Mouse (Mus musculus): ENCODE results near the gene Car14.
"Not testable (repeated sequence)": the region's sequence is repeated elsewhere in the genome, so short reads cannot be mapped to it uniquely, and the experiment has no call there.

Car14 gene

DNA sequence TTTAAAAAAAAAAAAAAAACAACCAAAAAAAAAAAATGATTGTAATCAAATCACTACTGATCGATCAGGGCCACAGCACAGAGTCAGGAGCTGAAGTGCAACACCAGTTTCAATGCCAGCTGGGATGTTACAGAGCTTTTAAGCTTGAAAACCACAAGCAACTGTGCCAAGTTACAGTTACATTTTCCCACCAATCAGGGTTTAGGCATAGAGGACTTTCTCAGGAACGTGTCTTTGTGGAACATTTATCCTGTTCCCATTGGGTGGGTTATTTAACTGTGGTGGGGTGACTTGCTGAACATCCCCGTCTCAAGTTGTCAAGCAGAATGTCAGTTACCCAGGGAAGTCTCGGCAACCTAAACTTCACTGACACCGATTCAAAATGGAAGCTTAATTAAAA is 20.6 kb upstream of the Car14 start:
- no peak for DNase-seq (ENCODE audit: low read depth, low spot score)

DNA sequence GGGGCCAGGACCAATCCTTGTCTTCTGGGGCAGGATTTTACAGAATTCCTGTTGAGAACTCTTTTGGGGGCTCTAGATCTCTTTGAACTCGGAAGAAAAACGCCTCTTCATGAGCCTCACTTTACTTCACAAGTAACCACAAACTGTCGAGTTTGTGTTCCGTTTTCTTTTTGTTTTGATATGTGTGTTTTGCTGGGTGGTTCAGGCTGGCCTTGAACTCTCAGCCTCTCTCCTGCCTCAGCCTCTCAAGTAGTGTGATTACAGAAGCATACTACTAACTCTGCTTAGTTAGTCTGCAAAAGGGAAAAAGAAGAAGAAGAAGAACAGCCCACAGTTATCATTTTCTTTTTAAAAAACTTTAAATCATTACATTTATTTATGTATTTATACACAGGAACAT is 19.7 kb upstream of the Car14 start:
- DNase-seq (ENCODE audit: low read depth, low spot score): no peak

DNA sequence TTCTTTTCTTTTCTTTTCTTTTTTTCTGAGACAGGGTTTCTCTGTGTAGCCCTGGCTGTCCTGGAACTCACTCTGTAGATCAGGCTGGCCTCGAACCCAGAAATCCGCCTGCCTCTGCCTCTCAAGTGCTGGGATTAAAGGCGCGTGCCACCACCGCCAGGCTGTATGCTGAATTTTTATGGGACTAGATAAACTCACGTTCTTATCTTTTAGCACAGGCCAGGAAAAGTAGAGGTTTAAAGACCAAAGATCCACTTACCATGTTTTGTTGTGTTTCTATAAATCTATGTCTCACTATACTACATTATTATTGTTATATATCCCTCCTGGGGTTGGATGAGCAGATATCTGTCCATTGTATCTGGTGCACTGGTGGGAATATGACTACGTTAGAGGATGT is 18.9 kb upstream of the Car14 start:
- DNase-seq (ENCODE audit: low read depth, low spot score): not testable (repeated sequence)

DNA sequence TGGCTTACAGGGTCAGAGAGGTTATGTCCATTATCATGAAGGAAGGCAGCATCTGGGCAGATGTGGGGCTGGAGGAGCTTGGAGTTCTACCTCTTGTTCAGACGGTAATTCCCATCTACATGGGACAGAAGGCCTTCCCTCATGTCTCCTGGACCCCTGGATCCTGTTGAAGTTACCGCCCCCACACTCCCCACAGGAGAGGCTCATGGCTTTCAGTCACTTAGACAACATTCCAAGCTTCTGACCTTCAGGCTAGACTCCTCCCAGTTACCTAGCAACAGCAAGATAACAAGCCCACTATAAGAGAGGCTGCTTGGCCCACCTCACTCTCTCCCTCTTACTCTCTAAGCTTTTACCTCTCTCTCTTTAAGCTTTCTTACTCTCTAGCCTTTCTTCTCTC is 16.0 kb upstream of the Car14 start:
- DNase-seq (ENCODE audit: low read depth, low spot score): not testable (repeated sequence)

DNA sequence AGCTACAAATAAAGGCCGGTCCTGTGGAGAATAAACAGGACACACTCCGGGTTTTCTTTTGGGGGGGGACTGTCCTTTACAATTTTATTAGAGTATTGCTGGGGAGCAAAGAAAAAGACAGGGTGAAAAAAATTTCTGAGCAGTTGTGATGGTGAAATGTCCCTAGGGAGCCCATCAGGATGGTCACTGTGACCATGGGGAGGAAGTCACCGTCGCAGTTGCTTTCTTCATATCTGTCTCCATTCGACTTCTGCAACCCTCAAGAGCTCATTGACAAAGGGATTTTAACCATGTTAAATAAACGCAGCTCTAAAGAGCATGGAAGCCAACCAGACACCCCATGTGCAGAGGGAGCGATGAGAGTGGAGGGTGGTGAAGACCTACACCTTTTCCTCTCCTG is 12.3 kb upstream of the Car14 start:
- no peak for DNase-seq (ENCODE audit: low read depth, low spot score)

DNA sequence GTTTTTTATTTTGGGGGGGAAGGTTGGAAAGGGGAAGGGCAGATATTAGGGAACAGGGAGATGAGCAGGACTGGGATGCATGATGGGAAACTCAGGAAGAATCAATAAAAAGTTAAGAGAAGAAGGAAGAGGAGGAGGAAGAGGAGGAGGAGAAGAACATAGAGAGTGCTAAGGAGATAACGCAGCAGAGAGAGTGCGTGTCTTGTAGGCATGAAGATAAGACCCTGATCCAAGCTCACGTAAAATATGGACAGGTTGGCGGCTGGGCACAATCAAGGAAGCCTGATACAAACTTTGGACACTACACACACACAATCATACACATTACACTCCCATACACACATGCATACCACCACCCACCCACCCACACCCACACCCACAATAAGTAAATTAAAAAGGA is 10.2 kb upstream of the Car14 start:
- DNase-seq (ENCODE audit: low read depth, low spot score): no peak

DNA sequence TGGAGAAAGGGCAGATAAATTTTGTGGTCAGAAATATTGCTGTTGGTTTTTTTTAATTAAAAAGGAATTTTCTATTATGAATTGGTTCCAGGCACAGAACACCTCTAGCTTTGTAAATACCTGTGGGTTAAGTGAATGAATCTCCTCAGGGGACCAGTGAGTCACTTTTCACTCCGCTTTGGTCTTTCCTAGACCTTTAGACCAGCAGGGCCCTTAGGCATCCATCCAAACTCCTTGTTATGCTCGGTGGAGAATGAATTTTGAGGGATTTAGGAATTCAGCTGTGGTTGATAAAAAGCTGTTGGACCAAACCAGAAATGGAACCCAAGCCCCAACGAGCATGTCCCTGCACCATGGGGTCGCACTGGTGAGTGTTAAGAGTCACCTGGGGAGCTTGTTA is 3.1 kb upstream of the Car14 start:
- no peak for DNase-seq (ENCODE audit: low read depth, low spot score)

DNA sequence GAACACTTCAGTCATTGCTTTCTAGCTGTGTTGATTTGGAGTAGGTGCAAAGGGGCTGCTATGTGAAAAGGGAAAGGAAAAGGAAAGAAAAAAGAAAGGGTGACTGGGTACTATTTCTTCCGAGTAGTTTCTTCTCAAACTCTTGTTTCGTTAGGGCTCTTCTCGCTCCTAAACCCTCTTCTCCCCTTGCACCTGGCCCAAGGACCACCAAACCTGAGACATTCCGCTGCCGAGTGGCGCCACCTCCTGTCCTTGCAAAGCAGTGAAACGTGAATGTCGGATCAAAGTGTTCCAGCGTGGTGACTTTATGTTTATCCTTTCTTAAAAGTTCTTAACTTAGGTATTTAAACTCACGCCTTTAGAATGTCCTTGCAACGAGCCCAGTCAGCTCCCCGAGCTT is 2.4 kb upstream of the Car14 start:
- peak; percentile 76 for DNase-seq (ENCODE audit: low read depth, low spot score)

DNA sequence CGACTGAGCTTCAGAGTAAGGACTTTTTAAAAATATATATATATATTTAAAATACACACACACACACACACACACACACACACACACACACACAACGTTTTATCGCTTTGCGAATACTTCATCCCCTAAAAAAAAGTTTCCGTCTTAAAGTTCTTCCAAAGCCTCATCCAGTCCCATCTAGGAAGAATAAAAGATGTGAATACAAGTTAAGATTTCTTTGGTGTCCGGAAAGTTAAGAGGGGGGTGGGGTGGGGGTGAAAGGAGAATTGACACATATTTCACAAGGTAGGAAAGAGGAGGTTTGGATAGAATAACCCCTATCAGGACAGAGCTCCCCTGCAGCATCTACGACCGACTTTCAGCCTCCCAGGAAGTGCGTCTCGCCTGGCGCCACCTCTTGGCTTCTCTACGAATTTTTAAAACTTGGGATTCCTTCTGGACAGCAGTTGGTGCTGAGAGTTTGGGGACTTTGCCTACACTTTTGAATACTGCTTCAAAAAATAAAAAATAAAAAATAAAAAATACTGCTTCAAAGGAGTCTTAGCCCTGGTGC is 1.5 kb upstream of the Car14 start:
- DNase-seq (ENCODE audit: low read depth, low spot score): peak; percentile 68

DNA sequence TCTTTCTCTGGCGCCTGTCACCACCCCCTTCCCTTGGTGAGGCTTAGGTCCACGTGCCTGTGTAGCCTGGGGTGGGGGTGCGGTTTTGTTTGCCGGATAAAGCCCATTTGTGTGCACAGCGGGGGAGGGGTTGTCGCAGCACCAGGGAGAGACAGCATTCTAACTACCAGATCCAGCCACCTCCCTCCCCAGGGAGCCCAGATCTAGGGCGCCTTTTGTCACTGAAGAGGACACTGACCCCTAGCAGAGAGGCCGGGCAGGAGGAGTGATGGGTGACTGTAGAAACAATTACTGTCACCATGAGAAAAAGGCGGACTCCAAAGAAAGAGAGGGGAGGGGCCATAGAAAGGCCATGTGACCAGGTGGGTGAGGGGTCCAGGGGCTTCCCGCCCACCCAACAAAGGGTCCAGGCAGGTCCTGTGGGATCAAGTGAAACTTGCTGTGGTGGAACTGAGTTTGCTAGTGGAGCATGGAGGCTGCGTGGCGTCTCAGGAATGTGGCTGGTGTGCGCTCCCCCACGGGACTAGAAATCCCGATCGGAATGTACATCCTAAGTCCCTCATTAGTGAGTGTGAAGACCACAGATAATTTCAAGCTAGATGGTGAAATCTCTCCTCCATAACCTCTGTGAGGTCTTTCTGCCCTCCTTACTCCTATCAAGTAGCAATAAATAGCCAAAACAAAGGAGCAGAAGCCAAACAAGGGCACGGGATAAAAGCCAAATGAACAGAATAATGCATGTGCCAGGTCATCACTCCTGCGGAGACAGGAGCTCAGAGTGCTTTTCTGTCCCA is 852 bp upstream of the Car14 start:
- peak; percentile 67 for DNase-seq (ENCODE audit: low read depth, low spot score)

DNA sequence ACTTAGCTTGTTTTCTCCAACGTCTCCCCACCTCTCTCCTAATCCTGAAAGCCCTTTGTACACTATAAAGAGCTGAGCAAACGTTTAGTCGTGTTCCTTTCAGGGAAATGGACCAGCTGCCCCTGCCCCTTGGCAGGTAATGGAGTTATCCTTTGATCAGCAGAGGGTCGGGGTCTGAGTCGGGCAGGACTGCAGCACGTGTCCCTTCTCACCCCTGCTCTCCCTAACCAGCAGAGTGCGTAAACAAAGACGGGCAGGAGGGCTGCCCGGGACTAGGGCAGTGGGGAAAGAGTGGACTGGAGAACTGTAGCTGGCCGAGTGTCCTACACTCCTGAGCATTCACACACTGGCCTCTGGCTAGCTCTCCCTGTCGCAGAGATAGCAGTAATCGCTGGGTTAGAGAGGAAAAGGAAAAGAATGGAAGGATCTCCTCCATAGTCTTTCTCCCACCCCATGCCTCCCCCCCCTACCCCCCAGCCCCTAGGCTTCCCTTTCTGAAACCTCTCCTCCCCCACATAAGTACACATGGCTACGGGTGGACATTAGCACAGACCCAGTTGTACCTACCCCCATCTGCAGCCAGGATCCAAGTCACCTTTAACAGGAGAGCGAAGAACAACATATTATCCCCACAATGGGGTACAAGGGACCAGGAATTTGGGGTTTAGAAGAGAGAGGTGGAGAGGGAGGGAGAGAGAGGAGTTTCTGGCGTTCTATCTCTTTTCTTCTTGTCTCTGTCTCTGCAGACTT is 563 bp downstream of the Car14 start:
- no peak for DNase-seq (ENCODE audit: low read depth, low spot score)

DNA sequence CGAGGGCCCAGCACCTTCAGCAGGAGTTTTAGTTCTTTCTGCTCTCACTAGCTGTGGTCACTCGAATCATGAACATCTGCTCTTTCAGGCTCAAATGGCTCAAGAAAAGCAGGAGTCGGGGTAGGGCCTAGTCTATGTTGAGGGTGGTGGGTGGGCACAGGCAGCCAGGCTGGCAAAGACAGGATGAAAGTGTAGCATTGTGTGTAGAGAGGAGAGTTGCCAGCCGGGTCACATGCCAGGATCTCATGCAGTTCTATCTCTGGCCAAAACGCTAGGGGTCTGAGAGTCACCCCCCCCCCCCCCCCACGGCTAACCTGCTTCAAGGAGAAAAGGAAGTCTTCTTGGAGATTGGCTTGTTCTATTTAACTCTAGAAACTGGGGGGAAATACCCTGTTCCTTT is 1.8 kb downstream of the Car14 start:
- no peak for DNase-seq (ENCODE audit: low read depth, low spot score)

DNA sequence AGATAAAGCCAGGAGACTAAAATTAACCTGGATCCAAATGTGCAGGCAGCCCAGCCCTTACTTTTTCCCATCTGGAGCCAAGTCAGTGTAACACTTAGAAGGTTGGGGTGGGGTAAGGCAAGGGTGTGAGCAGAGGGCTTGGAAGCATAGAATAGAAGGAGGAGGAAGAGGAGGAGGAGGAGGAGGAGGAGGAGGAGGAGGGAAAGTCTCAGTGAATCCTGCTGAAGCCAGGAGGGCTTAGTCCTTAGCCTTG is 2.2 kb downstream of the Car14 start:
- DNase-seq (ENCODE audit: low read depth, low spot score): no peak

DNA sequence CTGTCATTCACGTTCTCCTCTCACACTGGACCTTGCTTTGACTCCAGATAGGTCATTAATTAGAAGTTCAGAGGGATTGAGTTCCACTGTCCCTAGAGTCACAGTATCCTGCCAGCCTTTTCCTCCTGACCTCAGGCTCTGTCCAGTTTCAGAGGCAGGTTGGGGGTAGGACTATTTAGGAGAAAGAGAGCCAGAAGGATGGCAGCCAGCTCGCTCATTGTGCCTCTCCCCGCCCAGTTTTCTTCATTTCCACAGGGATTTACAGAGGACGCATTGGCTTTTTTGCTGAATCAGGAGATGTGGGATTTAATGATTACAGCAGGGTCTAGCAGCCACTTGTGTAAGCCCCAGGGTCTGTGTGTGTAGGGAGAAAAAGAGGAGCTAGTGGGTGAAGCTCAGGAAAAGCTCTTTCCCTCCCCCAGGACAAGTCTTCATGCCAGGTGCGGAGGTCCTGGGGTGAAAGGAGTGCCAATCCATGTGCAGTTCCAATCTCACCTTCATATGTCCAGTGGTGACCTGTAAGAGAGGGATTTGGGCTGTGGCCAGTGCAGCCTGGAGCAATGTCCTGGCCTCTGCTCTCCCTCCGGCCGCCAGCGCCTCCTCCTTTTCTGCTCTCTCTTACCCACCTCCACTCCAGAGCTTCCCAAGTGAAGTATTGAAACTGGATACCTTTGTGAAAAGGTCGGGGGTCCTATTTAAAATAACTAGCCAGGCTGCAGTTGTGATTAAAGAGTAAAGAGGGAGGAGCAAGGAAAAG is 2.7 kb downstream of the Car14 start:
- no peak for DNase-seq (ENCODE audit: low read depth, low spot score)

DNA sequence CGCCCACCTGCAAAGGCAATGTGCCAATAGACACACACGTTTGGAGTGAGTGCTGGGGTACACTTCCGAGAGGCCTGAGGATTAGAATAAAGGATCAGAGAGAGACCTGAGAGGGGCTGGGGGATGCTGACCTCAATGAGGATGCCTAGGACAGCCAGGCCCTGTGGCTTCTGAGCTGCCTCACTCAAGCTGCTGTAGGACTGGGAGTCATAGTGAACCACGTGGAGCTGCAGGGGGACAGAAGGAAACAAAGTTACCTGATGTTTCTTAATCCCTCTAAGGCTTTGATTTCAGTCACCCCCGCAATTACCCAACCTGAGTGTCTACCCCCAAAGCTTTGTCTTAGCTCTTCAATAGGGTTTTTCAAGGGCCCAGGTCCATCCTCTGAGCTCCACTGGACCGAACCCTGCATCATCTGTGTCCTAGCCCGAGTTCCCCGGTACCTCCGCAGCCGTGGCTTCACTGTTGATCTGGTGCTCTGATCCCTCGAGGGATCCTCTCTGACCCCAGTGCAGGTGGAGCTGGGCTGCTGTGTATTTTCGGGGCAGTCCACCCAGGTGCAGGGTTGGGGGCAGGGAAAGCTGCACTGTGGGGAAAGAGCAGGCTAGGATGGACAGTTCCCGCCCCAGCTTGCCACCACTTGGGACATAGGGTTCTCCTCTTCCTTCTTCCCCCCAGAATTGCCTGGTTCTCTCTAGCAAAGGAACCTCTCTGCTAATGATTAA is 4.5 kb downstream of the Car14 start:
- no peak for DNase-seq (ENCODE audit: low read depth, low spot score)

DNA sequence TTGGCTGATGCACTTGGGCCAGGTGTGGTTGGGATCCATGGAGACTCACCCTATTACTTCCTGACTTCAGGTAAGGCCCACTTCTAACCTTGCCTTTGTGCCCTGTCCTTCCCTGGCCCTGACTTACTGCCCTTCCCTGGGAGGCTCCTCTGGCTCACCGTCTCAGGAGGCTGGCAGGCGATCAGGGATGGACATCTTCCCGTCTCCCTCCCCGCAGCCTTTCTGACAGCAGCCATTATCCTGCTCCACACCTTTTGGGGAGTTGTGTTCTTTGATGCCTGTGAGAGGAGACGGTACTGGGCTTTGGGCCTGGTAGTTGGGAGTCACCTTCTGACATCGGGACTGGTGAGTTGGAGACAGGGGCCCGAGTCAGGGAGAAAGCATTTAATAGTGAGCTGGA is 9.0 kb downstream of the Car14 start:
- DNase-seq (ENCODE audit: low read depth, low spot score): not testable (repeated sequence)

DNA sequence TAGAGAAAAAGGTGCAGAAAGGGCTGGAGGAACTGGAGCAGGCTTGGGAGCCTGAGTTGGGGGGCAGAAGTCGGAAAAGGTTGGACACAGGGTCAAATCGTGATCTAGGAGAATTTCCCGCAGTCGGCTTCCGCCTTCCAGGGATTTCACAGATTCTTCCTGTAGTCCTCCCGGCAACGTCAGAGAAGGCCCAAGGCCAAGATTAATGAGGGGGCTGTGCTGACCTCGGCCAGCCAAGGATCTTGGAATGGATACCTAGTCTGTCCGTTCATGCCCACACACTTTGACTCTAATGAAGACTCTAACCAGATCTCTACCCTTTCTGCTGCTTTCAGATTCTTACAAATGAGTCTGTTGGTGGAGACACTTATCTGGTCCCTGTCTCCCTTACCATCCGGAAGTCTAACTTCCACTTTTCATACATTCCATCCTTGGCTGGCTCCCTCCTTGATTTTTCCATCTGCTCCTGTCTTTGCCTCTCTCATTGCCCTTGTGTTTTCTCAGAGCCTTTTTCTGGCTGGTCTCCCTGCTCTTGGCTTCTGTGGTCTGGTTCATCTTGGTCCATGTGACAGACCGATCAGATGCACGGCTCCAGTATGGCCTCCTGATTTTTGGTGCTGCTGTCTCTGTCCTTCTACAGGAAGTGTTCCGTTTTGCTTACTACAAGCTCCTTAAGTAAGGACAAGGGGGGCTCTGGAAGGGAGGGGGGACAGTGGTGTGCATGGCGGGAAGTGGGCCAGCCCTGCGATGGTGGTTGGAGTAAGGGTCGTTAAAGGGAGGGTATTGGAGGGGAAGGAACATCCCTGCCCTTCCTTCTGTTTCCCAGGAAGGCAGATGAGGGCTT is 10.0 kb downstream of the Car14 start:
- no peak for DNase-seq (ENCODE audit: low read depth, low spot score)

DNA sequence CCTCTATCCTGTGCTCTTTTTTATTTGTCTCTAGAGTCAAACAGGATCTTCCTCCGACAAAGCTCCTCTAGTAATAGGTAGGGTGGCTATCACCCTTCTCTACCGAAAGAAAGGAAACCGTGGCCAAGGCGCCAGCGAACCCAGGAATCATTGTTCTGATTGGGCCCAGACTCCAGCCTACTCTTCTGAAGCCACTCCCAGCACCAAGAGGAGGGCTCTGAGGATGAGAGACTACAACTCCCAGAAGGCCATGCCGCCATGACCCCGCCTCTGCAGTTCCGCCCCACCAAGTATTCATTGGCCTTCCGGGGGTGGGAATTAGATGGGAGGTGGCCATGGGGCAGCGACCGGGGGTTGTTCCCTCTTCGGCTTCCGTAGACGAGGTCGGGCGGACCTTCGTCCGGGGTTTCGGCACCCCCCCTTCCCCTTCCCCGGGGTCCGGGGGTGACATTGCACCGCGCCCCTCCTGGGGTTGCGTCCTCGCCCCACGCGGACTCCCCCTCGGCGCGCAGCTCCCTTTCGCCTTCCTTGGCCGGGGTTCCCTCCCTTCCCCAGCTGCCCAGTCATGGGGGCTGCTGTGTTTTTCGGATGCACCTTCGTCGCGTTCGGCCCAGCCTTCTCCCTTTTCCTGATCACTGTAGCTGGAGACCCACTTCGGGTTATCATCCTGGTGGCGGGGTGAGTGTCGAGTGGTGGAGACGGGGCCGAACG is 10.7 kb downstream of the Car14 start, which contains the start of gene Aph1a:
Aph1a (plus strand) TSS at position 364 of the 711 bp plus-strand sequence.
- DNase-seq (ENCODE audit: low read depth, low spot score): peak; percentile 98

DNA sequence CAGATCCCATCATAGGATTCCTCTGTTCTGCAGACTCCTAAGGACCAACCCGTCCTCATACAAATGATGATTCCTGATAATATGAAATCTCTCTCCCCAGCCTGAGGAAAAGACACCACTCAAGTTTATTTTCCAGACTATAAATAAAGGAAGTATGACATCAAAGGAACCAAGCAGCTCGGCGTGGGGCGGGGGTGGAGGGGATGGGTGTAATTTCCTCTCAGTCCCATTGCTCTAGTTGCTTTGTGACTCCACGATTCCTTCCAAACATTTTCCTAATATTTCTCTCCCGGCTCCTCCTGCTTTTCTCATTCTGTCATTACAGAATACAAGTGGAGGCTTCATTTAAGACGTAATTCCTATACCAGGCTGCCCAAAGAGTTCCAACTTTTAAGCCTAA is 11.4 kb downstream of the Car14 start:
- peak; percentile 48 for DNase-seq (ENCODE audit: low read depth, low spot score)

All from CD4-positive, CD25-positive, alpha-beta regulatory T cell, adult 2 months (primary cell).